Mouse (Mus musculus): ENCODE data around the gene Rpa3. TPM values are rescaled to one million over a fixed set of nuclear protein-coding genes. Genes with fewer than 3 reads are reported as not detected.

The Rpa3 gene
- total RNA-seq, 1 experiment: 59.9 TPM

DNA sequence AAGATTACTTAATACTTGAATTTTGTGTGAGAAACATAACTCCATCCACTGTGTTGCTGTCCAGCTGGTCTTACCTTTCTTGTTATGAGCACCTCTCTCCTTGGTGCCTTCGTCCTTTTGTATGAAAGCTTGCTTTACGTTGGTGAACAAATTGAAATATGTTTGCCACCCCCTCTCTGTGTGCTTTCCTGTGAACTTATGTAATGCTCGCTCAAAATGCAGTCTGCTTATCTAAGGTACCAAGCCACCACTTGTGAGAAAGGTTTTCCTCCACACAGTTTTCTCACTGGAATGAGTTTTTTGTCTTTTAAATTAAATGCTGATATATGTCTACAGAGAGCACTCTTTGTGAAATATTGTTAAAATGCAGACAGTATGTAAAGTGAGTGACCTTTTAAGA lies 30.4 kb downstream of the Rpa3 start:
- peaks cover 4% of the 10 kb centered on the region for H3K36me3 ChIP-seq (ENCODE audit: control insufficient read depth, insufficient read depth, low read length, poor library complexity, severe bottlenecking)

DNA sequence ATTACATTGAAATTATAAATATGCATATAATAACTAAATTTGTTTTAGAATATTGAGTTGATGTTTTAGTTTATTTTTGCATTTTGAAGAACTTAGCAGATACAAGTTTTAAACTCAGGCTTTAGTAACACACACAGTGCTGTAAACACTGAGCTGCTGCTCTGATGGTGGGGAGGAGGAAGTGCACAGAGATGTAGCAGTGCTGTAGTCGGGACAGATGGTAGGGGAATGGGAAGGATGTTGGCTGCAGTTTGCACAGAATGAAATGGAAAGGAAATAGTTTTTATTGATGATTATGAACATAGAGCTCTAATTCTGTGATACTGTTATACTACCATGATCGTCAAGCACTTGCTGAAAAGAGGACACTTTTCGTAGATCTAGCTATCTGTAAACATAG lies 31.9 kb downstream of the Rpa3 start:
- H3K9me3 ChIP-seq (ENCODE audit: control insufficient read depth, insufficient read depth, low read depth, low read length): no peaks in the 10 kb centered on the region; the same call in 1 of the 2 replicates
- in situ Hi-C loops (cut with MboI; ENCODE audit: low sequenced_read_pairs in 2 of 2, unreplicated experiment in 2 of 2): no loop called here
- no peak overlapping the region for H3K4me3 ChIP-seq (ENCODE audit: insufficient read depth in 1 of 2, low read depth in 1 of 2, low read length in 2 of 2, poor library complexity in 1 of 2, severe bottlenecking in 1 of 2)
- H3K9ac ChIP-seq (ENCODE audit: insufficient read depth, low read depth, low read length, poor library complexity, severe bottlenecking): no peak overlapping the region
- H3K4me1 ChIP-seq (ENCODE audit: control insufficient read depth in 2 of 2, insufficient read depth in 2 of 2, low read length in 2 of 2, poor library complexity in 1 of 2): no peaks in the 10 kb centered on the region
- TF ChIP-seq MAFK (IDR thresholded peaks at IDR 0.05; ENCODE audit: insufficient read depth, low read depth, low read length) (no peak), HCFC1 (IDR thresholded peaks at IDR 0.05; ENCODE audit: borderline replicate concordance, insufficient read depth, low read length) (no peak), ZC3H11A (IDR thresholded peaks at IDR 0.05; ENCODE audit: borderline replicate concordance, low read depth, low read length) (no peak), CHD2 (IDR thresholded peaks at IDR 0.05; ENCODE audit: low read depth, low read length) (no peak), ZNF384 (IDR thresholded peaks at IDR 0.05; ENCODE audit: low read depth, low read length) (no peak)
- peaks cover 2% of the 10 kb centered on the region; the same call in 1 of the 2 replicates for H3K36me3 ChIP-seq (ENCODE audit: control insufficient read depth, insufficient read depth, low read length, poor library complexity, severe bottlenecking)
- no peak for DNase-seq (ENCODE audit: low read depth, low spot score)
- no peak overlapping the region for H3K27ac ChIP-seq (ENCODE audit: insufficient read depth, low read depth, low read length, poor library complexity, severe bottlenecking)

More for the DNA sequence above, 30.4 kb downstream of the Rpa3 start:
- Histone ChIP-seq H3K9me3 (ENCODE audit: control insufficient read depth, insufficient read depth, low read depth, low read length) (no peaks in the 10 kb centered on the region; the same call in none of the 2 replicates), H3K4me3 (ENCODE audit: insufficient read depth in 1 of 2, low read depth in 1 of 2, low read length in 2 of 2, poor library complexity in 1 of 2, severe bottlenecking in 1 of 2) (no peak overlapping the region), H3K4me1 (ENCODE audit: control insufficient read depth in 2 of 2, insufficient read depth in 2 of 2, low read length in 2 of 2, poor library complexity in 1 of 2) (no peaks in the 10 kb centered on the region), H3K27ac (ENCODE audit: insufficient read depth, low read depth, low read length, poor library complexity, severe bottlenecking) (no peak overlapping the region), H3K9ac (ENCODE audit: insufficient read depth, low read depth, low read length, poor library complexity, severe bottlenecking) (no peak overlapping the region)
- DNase-seq (ENCODE audit: low read depth, low spot score): no peak
- TF ChIP-seq HCFC1 (IDR thresholded peaks at IDR 0.05; ENCODE audit: borderline replicate concordance, insufficient read depth, low read length) (no peak), ZNF384 (IDR thresholded peaks at IDR 0.05; ENCODE audit: low read depth, low read length) (no peak), MAFK (IDR thresholded peaks at IDR 0.05; ENCODE audit: insufficient read depth, low read depth, low read length) (no peak), ZC3H11A (IDR thresholded peaks at IDR 0.05; ENCODE audit: borderline replicate concordance, low read depth, low read length) (no peak), CHD2 (IDR thresholded peaks at IDR 0.05; ENCODE audit: low read depth, low read length) (no peak)
- in situ Hi-C loops (cut with MboI; ENCODE audit: low sequenced_read_pairs in 2 of 2, unreplicated experiment in 2 of 2): no loop called here

DNA sequence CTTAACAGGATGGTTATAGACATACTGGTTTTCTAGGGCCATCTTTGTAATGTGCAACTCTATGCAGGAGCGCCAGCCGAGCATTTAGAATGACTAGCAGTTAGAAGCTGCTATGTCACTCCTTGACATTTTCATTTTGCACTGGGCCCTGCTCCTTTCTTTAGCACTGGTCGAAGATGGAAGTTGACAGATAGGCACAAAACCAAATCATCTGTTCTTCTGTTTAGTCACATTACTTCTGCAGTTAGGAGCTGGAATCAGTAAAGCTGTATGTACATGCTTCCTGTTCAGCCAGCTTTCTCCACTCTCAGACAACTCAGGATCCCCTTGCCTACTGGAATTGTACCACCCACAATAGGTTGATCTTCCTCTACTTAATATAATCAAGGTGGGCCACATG lies 48.3 kb downstream of the Rpa3 start:
- Histone ChIP-seq H3K27ac (ENCODE audit: insufficient read depth, low read depth, low read length, poor library complexity, severe bottlenecking) (no peak overlapping the region), H3K36me3 (ENCODE audit: control insufficient read depth, insufficient read depth, low read length, poor library complexity, severe bottlenecking) (no peaks in the 10 kb centered on the region), H3K4me1 (ENCODE audit: control insufficient read depth in 2 of 2, insufficient read depth in 2 of 2, low read length in 2 of 2, poor library complexity in 1 of 2) (no peaks in the 10 kb centered on the region), H3K9me3 (ENCODE audit: control insufficient read depth, insufficient read depth, low read depth, low read length) (no peaks in the 10 kb centered on the region), H3K4me3 (ENCODE audit: insufficient read depth in 1 of 2, low read depth in 1 of 2, low read length in 2 of 2, poor library complexity in 1 of 2, severe bottlenecking in 1 of 2) (no peak overlapping the region), H3K9ac (ENCODE audit: insufficient read depth, low read depth, low read length, poor library complexity, severe bottlenecking) (no peak overlapping the region)
- TF ChIP-seq CHD2 (IDR thresholded peaks at IDR 0.05; ENCODE audit: low read depth, low read length): no peak
- no peak for TF ChIP-seq HCFC1 (IDR thresholded peaks at IDR 0.05; ENCODE audit: borderline replicate concordance, insufficient read depth, low read length)
- TF ChIP-seq ZNF384 (IDR thresholded peaks at IDR 0.05; ENCODE audit: low read depth, low read length): no peak
- TF ChIP-seq ZC3H11A (IDR thresholded peaks at IDR 0.05; ENCODE audit: borderline replicate concordance, low read depth, low read length): no peak
- no peak for TF ChIP-seq MAFK (IDR thresholded peaks at IDR 0.05; ENCODE audit: insufficient read depth, low read depth, low read length)
- in situ Hi-C loops (cut with MboI; ENCODE audit: low sequenced_read_pairs in 2 of 2, unreplicated experiment in 2 of 2): no loop called here
- no peak for DNase-seq (ENCODE audit: low read depth, low spot score)

DNA sequence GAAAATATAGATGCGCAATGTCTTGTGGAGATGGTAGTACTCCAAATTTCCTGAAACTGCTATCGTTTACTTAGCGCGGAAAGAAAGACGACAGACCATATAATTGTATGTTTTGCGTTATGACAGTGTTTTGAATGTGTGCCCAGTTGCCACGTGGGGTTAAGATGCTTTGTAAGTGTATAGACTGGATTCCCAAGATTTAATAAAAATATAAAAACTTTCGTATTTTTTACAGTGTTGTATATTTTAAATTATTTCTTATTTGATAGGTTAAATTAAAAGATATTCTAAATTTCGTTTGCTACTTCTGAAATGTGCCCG lies 49.1 kb downstream of the Rpa3 start:
- in situ Hi-C loops (cut with MboI; ENCODE audit: low sequenced_read_pairs in 2 of 2, unreplicated experiment in 2 of 2): no loop called here
- H3K9ac ChIP-seq (ENCODE audit: insufficient read depth, low read depth, low read length, poor library complexity, severe bottlenecking): peak overlapping the region; percentile 77; the same call in 1 of the 2 replicates
- TF ChIP-seq HCFC1 (IDR thresholded peaks at IDR 0.05; ENCODE audit: borderline replicate concordance, insufficient read depth, low read length) (no peak), MAFK (IDR thresholded peaks at IDR 0.05; ENCODE audit: insufficient read depth, low read depth, low read length) (no peak), ZNF384 (IDR thresholded peaks at IDR 0.05; ENCODE audit: low read depth, low read length) (no peak), CHD2 (IDR thresholded peaks at IDR 0.05; ENCODE audit: low read depth, low read length) (no peak), ZC3H11A (IDR thresholded peaks at IDR 0.05; ENCODE audit: borderline replicate concordance, low read depth, low read length) (no peak)
- H3K36me3 ChIP-seq (ENCODE audit: control insufficient read depth, insufficient read depth, low read length, poor library complexity, severe bottlenecking): no peaks in the 10 kb centered on the region
- no peaks in the 10 kb centered on the region for H3K4me1 ChIP-seq (ENCODE audit: control insufficient read depth in 2 of 2, insufficient read depth in 2 of 2, low read length in 2 of 2, poor library complexity in 1 of 2)
- no peak overlapping the region for H3K27ac ChIP-seq (ENCODE audit: insufficient read depth, low read depth, low read length, poor library complexity, severe bottlenecking)
- peak overlapping the region; percentile 73 to 81 for H3K4me3 ChIP-seq (ENCODE audit: insufficient read depth in 1 of 2, low read depth in 1 of 2, low read length in 2 of 2, poor library complexity in 1 of 2, severe bottlenecking in 1 of 2)
- DNase-seq (ENCODE audit: low read depth, low spot score): no peak
- no peaks in the 10 kb centered on the region for H3K9me3 ChIP-seq (ENCODE audit: control insufficient read depth, insufficient read depth, low read depth, low read length)

All from ES-E14 (cell line).